Mouse (Mus musculus): ENCODE measurements around the gene Vat1.
"Not testable (repeated sequence)": the region's sequence is repeated elsewhere in the genome, so short reads cannot be mapped to it uniquely, and the experiment has no call there.

Vat1 gene

GRCm38 (mm10) chr11:101465869-101466551, at the start of gene Vat1:
Gene Vat1, minus strand, starts transcription at chr11:101466230.
- DNase-seq: peak; percentile 76 to 88

DNA sequence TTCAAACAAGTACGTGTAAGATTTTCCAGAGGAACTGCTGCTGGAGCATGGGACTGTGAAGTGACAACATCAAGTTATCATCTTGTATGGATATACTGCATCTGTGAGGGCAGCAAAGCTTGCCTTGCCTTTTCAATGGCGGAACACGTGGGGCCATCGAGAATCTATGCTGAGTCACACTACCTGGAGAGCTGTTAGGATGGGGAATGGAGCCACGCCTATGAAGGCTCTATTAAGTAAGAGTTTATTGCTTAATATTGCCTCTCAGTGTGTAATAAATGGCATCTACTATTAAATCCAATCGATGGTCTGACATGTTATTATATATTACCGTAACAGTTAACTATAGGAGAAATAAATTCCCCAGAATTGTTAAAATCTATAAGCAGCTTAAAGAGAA, 41.1 kb upstream of the Vat1 start:
- no peak for DNase-seq

DNA sequence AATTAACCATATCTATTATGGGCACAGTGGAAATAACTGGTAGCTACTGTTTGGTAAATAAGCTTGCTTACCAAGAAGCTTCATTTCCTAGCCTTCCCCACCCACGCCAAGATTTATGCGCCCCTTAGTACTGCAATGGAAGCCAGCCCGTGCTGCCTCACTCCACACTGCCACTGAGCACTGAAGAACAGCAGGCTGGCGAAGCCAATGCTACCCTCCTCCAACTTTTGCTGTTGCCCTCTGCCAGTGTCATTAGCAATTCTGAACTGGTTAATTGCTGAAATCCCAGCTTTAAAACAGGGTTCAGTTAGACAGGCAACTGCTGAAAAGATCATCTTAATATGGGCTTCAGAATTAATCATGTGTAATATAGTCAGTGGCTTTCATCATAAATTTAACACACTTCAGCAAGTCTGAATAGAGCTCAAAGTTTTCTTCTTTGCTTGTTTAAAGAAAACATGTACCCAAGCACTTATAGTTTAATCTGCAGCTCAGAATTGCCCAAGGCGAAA, 40.3 kb upstream of the Vat1 start:
- DNase-seq: no peak

DNA sequence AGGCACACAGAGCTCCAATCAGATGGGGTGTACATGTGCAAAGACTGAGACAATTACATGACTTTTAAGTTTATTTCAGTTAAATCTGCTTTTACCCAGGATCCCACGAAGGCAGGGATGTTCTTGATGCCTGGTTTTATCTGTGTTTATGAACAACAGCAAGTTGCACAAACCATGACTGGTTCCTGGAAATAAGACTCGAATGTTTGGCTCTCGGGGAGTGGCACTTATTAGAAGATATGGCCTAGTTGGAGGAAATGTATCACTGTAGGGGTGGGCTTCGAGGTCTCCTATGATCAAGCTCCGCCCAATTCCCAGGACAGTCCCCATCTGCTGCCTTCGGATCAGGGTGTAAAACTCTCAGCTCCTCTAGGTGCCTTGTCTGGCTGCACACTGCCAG, 20.1 kb upstream of the Vat1 start:
- DNase-seq: no peak

DNA sequence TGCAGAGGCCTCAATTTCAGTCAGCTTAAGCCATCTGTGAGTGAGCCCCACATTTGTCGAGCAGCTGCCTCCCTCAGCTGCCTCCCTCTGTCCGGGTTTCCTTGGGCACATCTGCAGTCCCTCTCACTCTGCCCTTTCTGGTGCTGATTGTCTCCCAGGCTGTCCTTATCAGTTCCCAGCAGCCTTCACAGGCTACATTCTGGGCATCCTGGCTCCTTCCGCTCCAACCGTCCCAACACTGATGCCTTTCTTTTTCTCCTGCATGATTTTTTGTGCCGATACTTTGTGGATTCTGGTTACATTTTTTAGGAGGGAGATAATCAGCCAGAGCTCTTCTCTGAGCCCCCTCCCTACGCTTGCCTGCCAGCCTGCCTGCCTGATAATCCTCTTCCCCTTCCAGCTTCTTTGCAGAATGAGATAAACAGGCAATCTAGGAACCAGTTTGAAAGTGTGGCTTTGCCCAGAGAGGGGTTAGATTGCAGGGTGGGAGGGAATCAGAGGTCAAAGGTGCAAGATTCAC, 19.5 kb upstream of the Vat1 start:
- no peak for DNase-seq

- no peak for DNase-seq
Observed at GRCm38 (mm10) chr11:101484814-101485213, 18.8 kb upstream of the Vat1 start.

DNA sequence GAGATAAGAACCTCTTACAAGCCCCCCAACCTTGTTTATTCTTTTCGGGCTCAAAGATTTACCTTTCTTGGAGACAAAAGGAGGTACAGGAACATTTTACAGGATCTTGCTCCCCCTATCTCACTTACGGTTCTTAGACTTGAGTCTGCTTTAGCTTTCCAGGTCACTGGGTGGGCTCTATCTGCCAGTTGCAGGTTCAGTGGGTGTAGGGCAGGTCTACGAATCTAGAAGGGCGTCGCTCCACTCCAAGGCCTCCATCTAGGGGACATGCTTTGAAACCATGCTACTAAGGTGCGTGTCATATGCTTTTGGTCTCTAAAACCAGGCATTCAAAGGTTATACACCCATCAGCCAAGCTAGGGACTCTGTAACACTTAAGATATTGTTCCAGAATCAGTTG, 18.2 kb upstream of the Vat1 start:
- no peak for DNase-seq

GRCm38 (mm10) chr11:101483804-101484203, 17.8 kb upstream of the Vat1 start:
- DNase-seq: no peak

GRCm38 (mm10) chr11:101480912-101481311, 14.9 kb upstream of the Vat1 start:
- DNase-seq: no peak

GRCm38 (mm10) chr11:101479171-101479635, 13.2 kb upstream of the Vat1 start:
- peak in 1 of 2 experiments; percentile 27 for DNase-seq

DNA sequence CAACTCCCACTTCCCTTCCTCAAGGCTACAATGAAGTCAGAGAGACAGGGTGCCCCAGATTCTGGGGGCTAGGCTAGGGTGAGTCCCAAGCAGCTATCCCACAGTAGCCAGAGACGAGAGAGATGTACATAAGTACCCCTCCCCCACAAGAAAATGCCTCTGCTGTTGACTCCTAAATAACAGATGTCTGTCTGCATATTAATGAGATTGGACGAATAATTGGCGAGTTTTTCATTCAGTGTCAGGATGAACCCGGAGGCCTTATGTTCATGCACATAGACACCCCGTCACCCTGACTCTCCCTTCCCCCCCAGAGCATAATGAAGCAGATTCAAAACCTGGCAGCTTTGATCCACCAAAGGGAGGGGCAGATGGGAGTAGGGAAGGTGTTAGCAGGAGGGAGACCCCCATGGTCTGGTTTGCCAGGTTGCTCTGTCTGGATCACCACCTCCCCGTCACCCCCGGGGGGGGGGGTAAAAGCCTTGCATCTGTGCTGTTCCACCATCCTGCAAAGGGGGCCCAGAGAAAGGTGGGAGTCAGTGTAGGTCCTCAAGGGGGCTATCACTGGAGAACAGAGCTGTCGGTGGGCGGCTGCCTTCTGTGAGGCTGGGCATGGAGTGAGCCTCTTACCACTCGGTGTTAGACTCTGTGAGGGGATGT, 11.7 kb upstream of the Vat1 start:
- no peak for DNase-seq

- DNase-seq: no peak
Observed at GRCm38 (mm10) chr11:101477194-101477551, 11.1 kb upstream of the Vat1 start.

DNA sequence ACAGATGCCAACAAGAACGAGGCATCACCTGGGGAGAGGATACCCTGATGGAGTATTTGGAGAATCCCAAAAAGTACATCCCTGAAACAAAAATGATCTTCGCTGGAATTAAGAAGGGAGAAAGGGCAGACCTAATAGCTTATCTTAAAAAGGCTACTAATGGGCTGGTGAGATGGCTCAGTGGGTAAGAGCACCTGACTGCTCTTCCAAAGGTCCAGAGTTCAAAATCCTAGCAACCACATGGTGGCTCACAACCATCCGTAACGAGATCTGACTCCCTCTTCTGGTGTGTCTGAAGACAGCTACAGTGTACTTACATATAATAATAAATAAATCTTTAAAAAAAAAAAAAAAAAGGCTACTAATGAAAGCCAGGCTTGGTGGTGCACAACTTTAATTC, 10.3 kb upstream of the Vat1 start:
- DNase-seq: not testable (repeated sequence)

DNA sequence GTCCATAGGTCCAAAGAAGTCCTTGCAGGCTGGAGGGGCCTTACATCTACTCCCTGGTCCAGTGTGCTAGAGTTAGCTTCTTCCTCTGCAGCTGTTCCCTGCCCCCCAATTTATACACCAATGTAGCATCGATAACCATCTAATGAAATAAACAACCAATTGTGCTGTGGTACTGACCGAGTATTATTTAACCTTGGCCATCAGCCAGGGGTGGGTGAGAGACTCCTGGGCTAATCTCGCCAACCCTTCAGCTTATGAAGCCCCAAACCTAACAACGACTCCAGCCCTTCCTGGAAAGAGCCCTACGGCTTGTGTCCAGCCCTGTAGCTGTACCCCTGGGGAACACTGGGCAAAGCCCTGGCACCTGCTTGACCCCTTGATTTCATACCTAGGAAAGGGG, 8.3 kb upstream of the Vat1 start:
- DNase-seq: no peak

DNA sequence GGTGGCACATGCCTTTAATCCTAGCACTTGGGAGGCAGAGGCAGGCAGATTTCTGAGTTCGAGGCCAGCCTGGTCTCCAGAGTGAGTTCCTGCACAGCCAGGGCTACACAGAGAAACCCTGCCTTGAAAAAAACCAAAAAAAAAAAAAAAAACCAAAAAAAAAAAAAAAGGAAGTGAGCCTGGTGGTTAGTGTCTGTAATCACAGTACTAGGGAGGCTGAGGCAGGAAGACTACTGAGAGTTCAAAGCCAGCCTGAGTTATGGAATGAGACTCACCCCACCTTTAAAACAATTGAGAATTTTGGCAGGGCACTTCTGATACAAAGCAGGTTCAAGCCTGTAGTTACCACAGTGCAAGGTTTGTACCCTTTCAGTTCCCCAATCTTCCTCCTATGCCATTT, 7.7 kb upstream of the Vat1 start:
- DNase-seq: not testable (repeated sequence)

- DNase-seq: no peak
Observed at GRCm38 (mm10) chr11:101472336-101472735, 6.3 kb upstream of the Vat1 start.

DNA sequence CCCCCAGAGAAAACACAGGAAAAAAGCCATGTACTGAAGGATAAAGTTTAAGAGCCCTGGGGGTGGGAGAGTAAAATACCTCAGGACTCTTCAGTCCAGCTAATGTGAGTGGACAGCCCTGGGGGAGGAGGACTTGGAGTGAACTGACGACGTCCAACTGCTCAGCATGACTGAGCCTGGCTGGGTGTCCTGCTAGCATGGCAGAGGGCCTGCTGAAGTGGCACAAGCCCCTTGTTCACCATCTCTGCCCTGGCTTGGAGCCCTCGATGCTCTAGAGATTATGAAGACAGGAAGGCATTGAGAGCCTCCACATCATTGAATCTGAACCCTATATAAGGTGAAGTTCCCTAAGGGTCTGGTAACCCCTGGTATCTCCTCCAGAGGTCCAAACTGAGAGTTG, 5.9 kb upstream of the Vat1 start:
- no peak for DNase-seq

GRCm38 (mm10) chr11:101470206-101470605, 4.2 kb upstream of the Vat1 start:
- DNase-seq: no peak

GRCm38 (mm10) chr11:101469155-101469554, 3.1 kb upstream of the Vat1 start:
- DNase-seq: no peak

DNA sequence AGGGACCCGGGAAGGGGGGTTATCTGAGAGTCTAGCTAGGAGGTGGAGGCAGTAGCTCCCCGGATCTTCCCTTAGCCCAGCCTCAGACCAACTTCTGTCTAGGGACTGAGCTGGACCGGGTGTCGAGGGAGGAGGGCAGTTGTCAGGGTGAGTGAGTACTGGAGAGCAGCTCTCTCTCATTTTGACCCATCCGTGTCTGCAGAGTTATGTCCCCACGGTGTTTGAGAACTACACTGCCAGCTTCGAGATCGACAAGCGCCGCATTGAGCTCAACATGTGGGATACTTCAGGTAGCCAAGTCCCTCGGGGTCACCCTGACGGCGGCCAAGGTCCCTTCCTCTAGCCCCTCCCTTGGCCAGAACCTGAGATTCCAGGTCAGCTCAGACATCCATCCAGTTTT, 2.7 kb upstream of the Vat1 start:
- no peak for DNase-seq

GRCm38 (mm10) chr11:101468263-101468688, 2.2 kb upstream of the Vat1 start:
- no peak for DNase-seq

GRCm38 (mm10) chr11:101467477-101468262, 1.6 kb upstream of the Vat1 start:
- DNase-seq: peak; percentile 82 to 85

DNA sequence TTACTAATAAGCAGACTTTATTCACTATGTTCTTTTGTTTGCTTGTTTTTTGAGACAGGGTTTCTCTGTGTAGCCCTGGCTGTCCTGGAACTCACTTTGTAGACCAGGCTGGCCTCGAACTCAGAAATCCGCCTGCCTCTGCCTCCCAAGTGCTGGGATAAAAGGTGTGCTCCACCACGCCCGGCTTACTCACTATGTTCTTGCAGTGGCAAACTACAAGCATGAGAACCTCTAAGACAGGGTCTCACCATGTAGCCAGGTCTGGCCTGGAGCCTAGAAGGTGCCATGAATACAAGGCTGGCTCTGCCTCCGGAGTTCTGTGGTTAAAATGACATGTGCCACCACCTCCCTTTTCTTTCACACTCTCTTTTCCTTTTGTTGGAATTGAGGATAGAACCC, 521 bp upstream of the Vat1 start:
- DNase-seq: not testable (repeated sequence)
